Mouse (Mus musculus) neutrophil, adult 5-6 weeks (primary cell): ENCODE measurements at regions not wholly inside any gene's neighbourhood (a gene's known extent, or its start where the extent isn't known, plus 50 kb on each side); places are given as distances from the start of the nearest gene placed in this dataset.
A peak's percentile ranks its signal among the peaks of the same experiment; 100 is the strongest.
"Not testable (repeated sequence)": the region's sequence is repeated elsewhere in the genome, so short reads cannot be mapped to it uniquely, and the experiment has no call there.

ENCODE experiments used
- ATAC-seq: fragments of 151-379, 151-347 bp; 2 replicates; pipeline ENCODE4 v1.8.0; 2017; ENCODE audit warnings: mild to moderate bottlenecking, moderate TSS enrichment; ENCODE audit not compliant: insufficient number of reproducible peaks, poor library complexity, low FRiP score, severe bottlenecking; ENCODE audit errors: extremely low read depth

- ATAC-seq, result peak; percentile 49; the same call in 1 of the 2 replicates
These were observed 73.0 kb downstream of the Prl2c3 start for GRCm38 (mm10) chr13:12726831-12727230.

- peak; percentile 94 for ATAC-seq
These were observed 81.8 kb downstream of the Prl2c3 start for GRCm38 (mm10) chr13:12717972-12718546.

GRCm38 (mm10) chr13:12711471-12712273 is 88.2 kb downstream of the Prl2c3 start:
- peak; percentile 80 for ATAC-seq

- ATAC-seq, result peak; percentile 10; the same call in 1 of the 2 replicates
These were observed 96.9 kb downstream of the Prl2c3 start for GRCm38 (mm10) chr13:12702804-12703612.

GRCm38 (mm10) chr13:12702111-12702803 is 97.6 kb downstream of the Prl2c3 start:
- peak; percentile 15; the same call in 1 of the 2 replicates for ATAC-seq

GRCm38 (mm10) chr13:12693593-12694118 is 106.2 kb downstream of the Prl2c3 start:
- ATAC-seq, result not testable (repeated sequence)

GRCm38 (mm10) chr13:12688778-12689177 is 111.1 kb downstream of the Prl2c3 start:
- ATAC-seq, result not testable (repeated sequence)

GRCm38 (mm10) chr13:12688149-12688548 is 111.7 kb downstream of the Prl2c3 start:
- ATAC-seq, result not testable (repeated sequence)

- ATAC-seq, result not testable (repeated sequence)
These were observed 115.4 kb downstream of the Ero1lb start for GRCm38 (mm10) chr13:12680954-12681571.

- ATAC-seq, result peak; percentile 88
These were observed 114.7 kb downstream of the Ero1lb start for GRCm38 (mm10) chr13:12680283-12680953.

- no peak for ATAC-seq
These were observed 111.7 kb downstream of the Ero1lb start for GRCm38 (mm10) chr13:12677372-12677771.

GRCm38 (mm10) chr13:12671011-12671410 is 105.3 kb downstream of the Ero1lb start:
- ATAC-seq, result not testable (repeated sequence)

GRCm38 (mm10) chr13:12668742-12669141 is 103.1 kb downstream of the Ero1lb start:
- not testable (repeated sequence) for ATAC-seq

- ATAC-seq, result not testable (repeated sequence)
These were observed 102.3 kb downstream of the Ero1lb start for GRCm38 (mm10) chr13:12667727-12668665.

GRCm38 (mm10) chr13:12666050-12666449 is 100.4 kb downstream of the Ero1lb start:
- ATAC-seq, result not testable (repeated sequence)
